Mouse (Mus musculus) MEL (cell line): ENCODE measurements around the gene Mum1.

ENCODE experiments used
- CHD2 ChIP-seq: IDR thresholded peaks from 2 replicates; pipeline ENCODE4 v1.6.1; 2011; ENCODE audit warnings: low read length, improper control_type of control experiment
- CTCF ChIP-seq, 3 experiments: IDR thresholded peaks in 2 of 3; conservative IDR thresholded peaks in 1 of 3; 2 replicates each; pipeline ENCODE4 v1.5.1; 2011 to 2012; ENCODE audit warnings: low read length in 3 of 3, low read depth in 2 of 3, mild to moderate bottlenecking in 2 of 3, improper control_type of control experiment in 1 of 3, inconsistent platforms in 1 of 3, mixed read lengths in 1 of 3, moderate library complexity in 1 of 3; ENCODE audit not compliant: control insufficient read depth in 1 of 3, insufficient read depth in 1 of 3, poor library complexity in 1 of 3, severe bottlenecking in 1 of 3
- EP300 ChIP-seq, 2 experiments: IDR thresholded peaks; 2 replicates each; pipeline ENCODE4 v1.6.1; 2011; ENCODE audit warnings: improper control_type of control experiment in 2 of 2, low read length in 2 of 2, low read depth in 1 of 2, mild to moderate bottlenecking in 1 of 2
- GATA1 ChIP-seq: IDR thresholded peaks from 2 replicates; pipeline ENCODE4 v1.6.1; 2011; ENCODE audit warnings: low read depth, low read length, improper control_type of control experiment
- HCFC1 ChIP-seq: IDR thresholded peaks from 2 replicates; pipeline ENCODE4 v1.6.1; 2012; ENCODE audit warnings: low read depth, mild to moderate bottlenecking, inconsistent platforms, low read length, improper control_type of control experiment, moderate library complexity
- KAT2A ChIP-seq: conservative IDR thresholded peaks from 2 replicates; pipeline ENCODE4 v1.6.1; 2012; ENCODE audit warnings: low read depth, low read length, improper control_type of control experiment, inconsistent platforms
- MAZ ChIP-seq: IDR thresholded peaks from 2 replicates; pipeline ENCODE4 v1.6.1; 2012; ENCODE audit warnings: low read depth, mild to moderate bottlenecking, inconsistent platforms, low read length, improper control_type of control experiment
- POLR2A ChIP-seq, 2 experiments: IDR thresholded peaks; 2 replicates each; pipeline ENCODE4 v1.6.1; 2011 to 2012; ENCODE audit warnings: low read length in 2 of 2, mild to moderate bottlenecking in 2 of 2, control low read depth in 1 of 2, improper control_type of control experiment in 1 of 2, low read depth in 1 of 2, moderate library complexity in 1 of 2; ENCODE audit not compliant: control insufficient read depth in 1 of 2, insufficient read depth in 1 of 2, poor library complexity in 1 of 2
- SIN3A ChIP-seq: IDR thresholded peaks from 2 replicates; pipeline ENCODE4 v1.6.1; 2012; ENCODE audit warnings: low read length, improper control_type of control experiment, inconsistent platforms
- TBP ChIP-seq: IDR thresholded peaks from 2 replicates; pipeline ENCODE4 v1.8.0; 2011; ENCODE audit warnings: low read depth, low read length, improper control_type of control experiment
- TCF12 ChIP-seq: IDR thresholded peaks from 2 replicates; pipeline ENCODE4 v1.6.1; 2014; ENCODE audit warnings: low read depth, mild to moderate bottlenecking, inconsistent platforms, low read length, improper control_type of control experiment, moderate library complexity
- ZC3H11A ChIP-seq: IDR thresholded peaks from 2 replicates; pipeline ENCODE4 v1.6.1; 2012; ENCODE audit warnings: low read depth, mild to moderate bottlenecking, inconsistent platforms, low read length, improper control_type of control experiment
- ZMIZ1 ChIP-seq: IDR thresholded peaks from 2 replicates; pipeline ENCODE4 v1.6.1; 2012; ENCODE audit warnings: low read depth, mild to moderate bottlenecking, inconsistent platforms, low read length, improper control_type of control experiment, moderate library complexity

- no peak for TF ChIP-seq CTCF (IDR thresholded peaks at IDR 0.05 in 2 of 3, conservative IDR thresholded peaks at IDR 0.05 in 1 of 3; ENCODE audit: control insufficient read depth in 1 of 3, insufficient read depth in 1 of 3, low read depth in 2 of 3, low read length in 3 of 3, poor library complexity in 1 of 3, severe bottlenecking in 1 of 3)
- TF ChIP-seq EP300 (IDR thresholded peaks at IDR 0.05; ENCODE audit: low read depth in 1 of 2, low read length in 2 of 2) = no peak
- TF ChIP-seq ZC3H11A = no peak
- no peak for TF ChIP-seq MAZ
- TF ChIP-seq CHD2 = no peak
- TF ChIP-seq POLR2A (IDR thresholded peaks at IDR 0.05; ENCODE audit: control insufficient read depth in 1 of 2, insufficient read depth in 1 of 2, low read depth in 1 of 2, low read length in 2 of 2, poor library complexity in 1 of 2) = no peak
- no peak for TF ChIP-seq TCF12
- no peak for TF ChIP-seq HCFC1
- no peak for TF ChIP-seq SIN3A
- TF ChIP-seq TBP = no peak
- TF ChIP-seq GATA1 = no peak
- TF ChIP-seq ZMIZ1 = no peak
- TF ChIP-seq KAT2A = no peak
Observed at GRCm38 (mm10) chr10:80207676-80208075, 18.6 kb upstream of the Mum1 start.
